Mouse (Mus musculus) megakaryocyte-erythroid progenitor cell, adult 5-6 weeks (primary cell): ENCODE measurements around the gene Tbc1d25. TPM values are rescaled to one million over a fixed set of nuclear protein-coding genes. Genes with fewer than 3 reads are reported as not detected.
A peak's percentile ranks its signal among the peaks of the same experiment; 100 is the strongest.

Experiments used
- ATAC-seq: replicated peaks from 2 replicates; pipeline ENCODE4 v1.8.0; 2016; ENCODE audit warnings: mild to moderate bottlenecking, inconsistent platforms; ENCODE audit not compliant: severe bottlenecking, poor library complexity, low FRiP score, low TSS enrichment
- total RNA-seq, 2 experiments: library from RNA; stranded (forward) in 1 of 2; stranded (reverse) in 1 of 2; fragments of 200-1000, 215-1000 nt in 1 of 2; fragments of >200 nt in 1 of 2; fragmentation: Nextera tagmentation in 1 of 2; gene quantifications; 2 replicates each; pipeline ENCODE4 v1.2.3; 2014 to 2017

Gene Tbc1d25
- total RNA-seq, 2 experiments from 2014 or later = 6.9 to 8.4 TPM

- no peak for ATAC-seq
Observed at GRCm38 (mm10) chrX:8192126-8192639, 16.2 kb upstream of the Tbc1d25 start.

GRCm38 (mm10) chrX:8182871-8183540, 7.0 kb upstream of the Tbc1d25 start:
- no peak for ATAC-seq

GRCm38 (mm10) chrX:8179646-8180045, 3.7 kb upstream of the Tbc1d25 start:
- ATAC-seq = no peak

- no peak for ATAC-seq
Observed at GRCm38 (mm10) chrX:8178871-8179270, 2.9 kb upstream of the Tbc1d25 start.

GRCm38 (mm10) chrX:8175169-8175503, 845 bp downstream of the Tbc1d25 start:
- no peak for ATAC-seq

- ATAC-seq = no peak
Observed at GRCm38 (mm10) chrX:8167716-8168647, 8.0 kb downstream of the Tbc1d25 start.

GRCm38 (mm10) chrX:8164471-8164870, 11.5 kb downstream of the Tbc1d25 start:
- ATAC-seq = no peak

GRCm38 (mm10) chrX:8163076-8163475, 12.9 kb downstream of the Tbc1d25 start:
- no peak for ATAC-seq

- peak; percentile 80 for ATAC-seq
Observed at GRCm38 (mm10) chrX:8145153-8145991, 30.6 kb downstream of the Tbc1d25 start, which contains the start of gene Rbm3. Gene Rbm3, minus strand, starts transcription at chrX:8145880.

GRCm38 (mm10) chrX:8143750-8144149, 32.2 kb downstream of the Tbc1d25 start:
- ATAC-seq = no peak

- 0 out of 2 replicates have a peak, but pooled peaks have one; percentile 24 for ATAC-seq
Observed at GRCm38 (mm10) chrX:8142948-8143347, 33.0 kb downstream of the Tbc1d25 start.

GRCm38 (mm10) chrX:8141058-8141457, 34.9 kb downstream of the Tbc1d25 start:
- no peak for ATAC-seq

- ATAC-seq = no peak
Observed at GRCm38 (mm10) chrX:8140446-8140845, 35.5 kb downstream of the Tbc1d25 start.

- no peak for ATAC-seq
Observed at GRCm38 (mm10) chrX:8139480-8139879, 36.5 kb downstream of the Tbc1d25 start.

GRCm38 (mm10) chrX:8135886-8136285, 40.1 kb downstream of the Tbc1d25 start:
- ATAC-seq = no peak

- peak; percentile 90 for ATAC-seq
Observed at GRCm38 (mm10) chrX:8132017-8132976, 43.7 kb downstream of the Tbc1d25 start, which contains the start of gene Wdr13. Gene Wdr13, minus strand, starts transcription at chrX:8132892.

GRCm38 (mm10) chrX:8131393-8131792, 44.6 kb downstream of the Tbc1d25 start:
- no peak for ATAC-seq

- peak; percentile 52; the same call in 1 of the 2 replicates for ATAC-seq
Observed at GRCm38 (mm10) chrX:8125235-8125634, 50.7 kb downstream of the Tbc1d25 start.
